Mouse (Mus musculus): ENCODE measurements around the gene Guk1.

The Guk1 gene

GRCm38 (mm10) chr11:59163255-59164236, 28.5 kb downstream of the Guk1 start, which contains the start of gene Iba57:
TSS of gene Iba57 (minus strand) at chr11:59163739.
- DNase-seq (ENCODE audit: low spot score in 2 of 2) = peak; percentile 87 to 97

GRCm38 (mm10) chr11:59162443-59163254, 29.4 kb downstream of the Guk1 start:
- DNase-seq (ENCODE audit: low spot score in 2 of 2) = no peak

- no peak for DNase-seq (ENCODE audit: low spot score in 2 of 2)
Measured at GRCm38 (mm10) chr11:59161398-59161797, 30.6 kb downstream of the Guk1 start.

GRCm38 (mm10) chr11:59159558-59159957, 32.5 kb downstream of the Guk1 start:
- no peak for DNase-seq (ENCODE audit: low spot score in 2 of 2)

GRCm38 (mm10) chr11:59159099-59159498, 32.9 kb downstream of the Guk1 start:
- DNase-seq (ENCODE audit: low spot score in 2 of 2) = no peak

- DNase-seq (ENCODE audit: low spot score in 2 of 2) = no peak
Measured at GRCm38 (mm10) chr11:59155900-59156299, 36.1 kb downstream of the Guk1 start.

- no peak for DNase-seq (ENCODE audit: low spot score in 2 of 2)
Measured at GRCm38 (mm10) chr11:59154220-59154619, 37.8 kb downstream of the Guk1 start.

GRCm38 (mm10) chr11:59151729-59152128, 40.3 kb downstream of the Guk1 start:
- no peak for DNase-seq (ENCODE audit: low spot score in 2 of 2)

- no peak for DNase-seq (ENCODE audit: low spot score in 2 of 2)
Measured at GRCm38 (mm10) chr11:59149302-59149701, 42.7 kb downstream of the Guk1 start.

- DNase-seq (ENCODE audit: low spot score in 2 of 2) = no peak
Measured at GRCm38 (mm10) chr11:59142962-59143361, 49.0 kb downstream of the Guk1 start.

- no peak for DNase-seq (ENCODE audit: low spot score in 2 of 2)
Measured at GRCm38 (mm10) chr11:59141772-59142370, 50.1 kb downstream of the Guk1 start.

- no peak for DNase-seq (ENCODE audit: low spot score in 2 of 2)
Measured at GRCm38 (mm10) chr11:59138537-59139486, 53.2 kb downstream of the Guk1 start.

- no peak for DNase-seq (ENCODE audit: low spot score in 2 of 2)
Measured at GRCm38 (mm10) chr11:59136994-59137706, 54.9 kb downstream of the Guk1 start.

- DNase-seq (ENCODE audit: low spot score in 2 of 2) = no peak
Measured at GRCm38 (mm10) chr11:59135904-59136452, 56.0 kb downstream of the Guk1 start, which contains the start of gene Obscn. TSS of gene Obscn (minus strand) at chr11:59136402.

GRCm38 (mm10) chr11:59135051-59135820, 56.8 kb downstream of the Guk1 start:
- DNase-seq (ENCODE audit: low spot score in 2 of 2) = no peak

GRCm38 (mm10) chr11:59134373-59134997, 57.5 kb downstream of the Guk1 start:
- DNase-seq (ENCODE audit: low spot score in 2 of 2) = no peak
